Mouse (Mus musculus) midbrain, embryonic 11.5 days (tissue): Measurements from ENCODE around the gene Klhl8. TPM values are rescaled to one million over a fixed set of nuclear protein-coding genes. Genes with fewer than 3 reads are reported as not detected.
A peak's percentile ranks its signal among the peaks of the same experiment; 100 is the strongest.

Experiments
- ATAC-seq: fragments of 200-750 bp; cut with Nextera tagmentation; 2 replicates; pipeline ENCODE4 v1.8.0; 2017; ENCODE audit warnings: moderate TSS enrichment, moderate library complexity; ENCODE audit not compliant: low FRiP score
- DNase-seq: peaks from one replicate; pipeline ENCODE4 v3.0.0; 2015; ENCODE audit warnings: low spot score; ENCODE audit errors: missing footprints
- H3K27ac ChIP-seq: fragments of 300-500 bp; sonication (generic); 2 replicates; pipeline ENCODE4 v1.5.1; 2014; ENCODE audit warnings: low read depth, low read length
- H3K27me3 ChIP-seq: fragments of 300-500 bp; sonication (generic); 2 replicates; pipeline ENCODE4 v1.6.1; 2014; ENCODE audit warnings: mild to moderate bottlenecking, low read length, moderate library complexity, mixed read lengths; ENCODE audit not compliant: control insufficient read depth, insufficient read depth
- H3K36me3 ChIP-seq: fragments of 300-500 bp; sonication (generic); 2 replicates; pipeline ENCODE4 v1.6.1; 2014; ENCODE audit warnings: mild to moderate bottlenecking, low read length, moderate library complexity, mixed read lengths; ENCODE audit not compliant: control insufficient read depth, insufficient read depth
- H3K4me1 ChIP-seq: fragments of 300-500 bp; sonication (generic); 2 replicates; pipeline ENCODE4 v1.6.1; 2014; ENCODE audit warnings: low read length; ENCODE audit not compliant: control insufficient read depth, insufficient read depth
- H3K4me2 ChIP-seq: fragments of 300-500 bp; sonication (generic); 2 replicates; pipeline ENCODE4 v1.6.1; 2014; ENCODE audit warnings: mild to moderate bottlenecking, moderate library complexity
- H3K4me3 ChIP-seq: fragments of 300-500 bp; sonication (generic); 2 replicates; pipeline ENCODE4 v1.5.1; 2014; ENCODE audit warnings: low read depth, low read length
- H3K9ac ChIP-seq: fragments of 300-500 bp; sonication (generic); 2 replicates; pipeline ENCODE4 v1.6.1; 2014; ENCODE audit warnings: low read length
- H3K9me3 ChIP-seq: fragments of 300-500 bp; sonication (generic); 2 replicates; pipeline ENCODE4 v1.6.1; 2016; ENCODE audit warnings: low read length; ENCODE audit not compliant: control insufficient read depth
- WGBS: fragments of 180-500 bp; shearing (Covaris S2); extraction: QIAGEN DNeasy Blood & Tissue Kit; methylation state at CpG from one replicate; pipeline ENCODE4 v1.1.7; 2014; 5-methylcytosine and 5-hydroxymethylcytosine counted together
- polyA plus RNA-seq: library from polyadenylated mRNA; unstranded; fragments of >200 nt; fragmentation: Nextera tagmentation; extraction: Ambion mirVana; gene quantifications from 2 replicates; pipeline ENCODE4 v1.2.1, GENCODE M21; 2014

Klhl8 gene
- polyA plus RNA-seq, 1 experiment from 2014 or later: 16.5 TPM

DNA sequence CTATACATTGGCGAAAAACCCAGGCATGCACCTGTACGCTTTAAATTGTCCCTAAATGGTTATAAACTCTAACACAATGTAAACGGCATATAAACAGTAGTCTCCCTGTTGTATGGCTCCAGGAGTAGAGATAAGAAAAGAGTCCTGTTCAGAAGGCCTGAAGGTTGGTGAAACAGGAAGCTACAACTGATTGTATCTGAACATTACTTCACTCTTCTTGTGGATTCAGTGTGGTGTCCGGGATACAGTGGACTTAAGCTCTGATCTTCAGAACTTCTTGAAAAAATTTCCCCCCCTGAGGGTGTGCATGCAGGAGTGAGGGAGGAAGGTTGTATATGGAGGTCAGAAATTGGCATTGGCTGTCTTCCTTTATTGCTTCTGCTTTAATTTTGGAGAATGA lies 8.4 kb upstream of the Klhl8 start:
- WGBS: 85% methylated on average over 4 of the region's 4 CpGs
- DNase-seq: no peak
- Histone ChIP-seq H3K9me3 (no peaks in the 10 kb centered on the region), H3K27me3 (no peaks in the 10 kb centered on the region), H3K36me3 (no peaks in the 10 kb centered on the region), H3K4me2 (no peak overlapping the region), H3K4me1 (no peaks in the 10 kb centered on the region), H3K27ac (no peak overlapping the region), H3K9ac (no peak overlapping the region), H3K4me3 (no peak overlapping the region)
- ATAC-seq: no peak

- Histone ChIP-seq H3K4me1 (no peaks in the 10 kb centered on the region), H3K27ac (no peak overlapping the region), H3K4me3 (no peak overlapping the region), H3K36me3 (no peaks in the 10 kb centered on the region), H3K9ac (no peak overlapping the region), H3K27me3 (no peaks in the 10 kb centered on the region), H3K4me2 (no peak overlapping the region), H3K9me3 (no peaks in the 10 kb centered on the region)
- WGBS: 81% methylated on average over 3 of the region's 3 CpGs
- ATAC-seq: no peak
- no peak for DNase-seq
Observed at GRCm38 (mm10) chr5:103918233-103918632, 7.2 kb upstream of the Klhl8 start.

GRCm38 (mm10) chr5:103917357-103917895 lies 6.4 kb upstream of the Klhl8 start:
- Histone ChIP-seq H3K9me3 (no peaks in the 10 kb centered on the region), H3K27ac (no peak overlapping the region), H3K36me3 (no peaks in the 10 kb centered on the region), H3K4me1 (no peaks in the 10 kb centered on the region), H3K27me3 (no peaks in the 10 kb centered on the region), H3K9ac (no peak overlapping the region), H3K4me3 (no peak overlapping the region), H3K4me2 (no peak overlapping the region)
- no peak for ATAC-seq
- 69% methylated on average over 8 of the region's 8 CpGs for WGBS
- no peak for DNase-seq

GRCm38 (mm10) chr5:103916595-103917356 lies 5.7 kb upstream of the Klhl8 start:
- Histone ChIP-seq H3K4me1 (no peaks in the 10 kb centered on the region), H3K27ac (no peak overlapping the region), H3K36me3 (no peaks in the 10 kb centered on the region), H3K4me3 (no peak overlapping the region), H3K27me3 (no peaks in the 10 kb centered on the region), H3K4me2 (no peak overlapping the region), H3K9ac (no peak overlapping the region), H3K9me3 (no peaks in the 10 kb centered on the region)
- ATAC-seq (0 out of 2 replicates have a peak, but pooled peaks have one; percentile 38), DNase-seq (peak; percentile 75)
- WGBS: 66% methylated on average over 12 of the region's 12 CpGs

DNA sequence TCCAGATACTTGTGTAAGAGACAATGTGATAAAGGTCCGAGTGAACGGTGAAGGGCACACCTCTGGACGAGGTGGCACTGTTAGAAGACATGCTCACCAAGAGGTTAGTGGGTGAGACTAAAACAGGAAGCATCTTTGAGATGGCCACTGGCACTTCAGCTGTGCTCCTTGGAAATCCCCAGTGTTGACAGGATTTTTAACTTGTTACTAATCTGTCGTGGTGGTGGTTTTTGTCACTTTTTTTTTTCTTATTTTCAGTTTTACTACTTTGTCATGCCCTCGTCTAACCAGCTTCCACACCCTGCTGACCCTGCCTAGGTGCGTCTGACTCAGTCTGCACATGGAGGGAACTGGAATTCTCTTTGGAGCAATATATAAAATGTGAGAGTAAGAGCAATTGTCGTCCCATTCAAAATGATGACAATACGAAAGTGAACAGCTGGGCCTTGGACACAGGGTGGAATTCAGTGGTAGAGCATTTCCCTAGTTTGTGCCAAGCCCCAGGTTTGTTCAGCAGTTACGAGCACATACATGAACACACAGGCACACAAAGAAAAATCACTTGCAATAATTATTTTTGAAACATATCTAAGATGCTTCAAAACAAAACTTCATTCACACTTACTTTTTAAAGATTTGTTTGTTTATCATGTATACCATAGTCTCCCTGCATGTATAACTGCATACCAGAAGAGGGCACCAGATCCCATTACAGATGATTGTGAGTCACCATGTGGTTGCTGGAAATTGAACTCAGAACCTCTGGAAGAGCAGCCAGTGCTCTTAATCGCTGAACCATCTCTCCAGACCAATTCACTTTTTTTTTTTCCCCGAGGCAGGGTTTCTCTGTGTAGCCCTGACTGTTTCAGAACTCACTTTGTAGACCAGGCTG lies 3.5 kb upstream of the Klhl8 start:
- Histone ChIP-seq H3K4me1 (peaks cover 5% of the 10 kb centered on the region; the same call in 1 of the 2 replicates), H3K27me3 (no peaks in the 10 kb centered on the region; the same call in 1 of the 2 replicates), H3K4me3 (no peak overlapping the region), H3K27ac (no peak overlapping the region), H3K36me3 (no peaks in the 10 kb centered on the region), H3K9ac (no peak overlapping the region), H3K9me3 (no peaks in the 10 kb centered on the region), H3K4me2 (no peak overlapping the region)
- WGBS: 74% methylated on average over 11 of the region's 11 CpGs
- peak; percentile 54 for DNase-seq
- ATAC-seq: no peak

- WGBS: 66% methylated on average over 4 of the region's 4 CpGs
- Histone ChIP-seq H3K27me3 (no peaks in the 10 kb centered on the region; the same call in 1 of the 2 replicates), H3K36me3 (no peaks in the 10 kb centered on the region), H3K9me3 (no peaks in the 10 kb centered on the region), H3K27ac (no peak overlapping the region), H3K4me3 (no peak overlapping the region), H3K9ac (no peak overlapping the region), H3K4me1 (peaks cover 5% of the 10 kb centered on the region; the same call in 1 of the 2 replicates), H3K4me2 (no peak overlapping the region)
- ATAC-seq: no peak
- DNase-seq: peak; percentile 54
Observed at GRCm38 (mm10) chr5:103913150-103913549, 2.1 kb upstream of the Klhl8 start.

GRCm38 (mm10) chr5:103911555-103911954 lies 496 bp upstream of the Klhl8 start:
- Histone ChIP-seq H3K27me3 (no peaks in the 10 kb centered on the region; the same call in 1 of the 2 replicates), H3K9ac (no peak overlapping the region), H3K4me2 (peak overlapping the region; percentile 83; the same call in 1 of the 2 replicates), H3K27ac (no peak overlapping the region), H3K9me3 (no peaks in the 10 kb centered on the region), H3K36me3 (no peaks in the 10 kb centered on the region), H3K4me1 (peaks cover 5% of the 10 kb centered on the region; the same call in 1 of the 2 replicates), H3K4me3 (no peak overlapping the region)
- 84% methylated on average over 5 of the region's 5 CpGs for WGBS
- DNase-seq: no peak
- peak; percentile 13 for ATAC-seq

- Histone ChIP-seq H3K36me3 (no peaks in the 10 kb centered on the region), H3K9me3 (no peaks in the 10 kb centered on the region), H3K9ac (no peak overlapping the region), H3K27me3 (no peaks in the 10 kb centered on the region; the same call in 1 of the 2 replicates), H3K4me2 (peak overlapping the region; percentile 83), H3K4me3 (peak overlapping the region; percentile 83), H3K27ac (no peak overlapping the region), H3K4me1 (peaks cover 5% of the 10 kb centered on the region; the same call in 1 of the 2 replicates)
- DNase-seq (peak; percentile 85), ATAC-seq (no peak)
- 14% methylated on average over 8 of the region's 9 CpGs for WGBS
Observed at GRCm38 (mm10) chr5:103910156-103910555, 903 bp downstream of the Klhl8 start.
